Mouse (Mus musculus) heart, adult 11 months (tissue): ENCODE results near the gene Mapt.
"Not testable (repeated sequence)": the region's sequence is repeated elsewhere in the genome, so short reads cannot be mapped to it uniquely, and the experiment has no call there.

Experiments
- DNase-seq: peaks from one replicate; pipeline ENCODE4 v3.0.0; 2022

Mapt gene

DNA sequence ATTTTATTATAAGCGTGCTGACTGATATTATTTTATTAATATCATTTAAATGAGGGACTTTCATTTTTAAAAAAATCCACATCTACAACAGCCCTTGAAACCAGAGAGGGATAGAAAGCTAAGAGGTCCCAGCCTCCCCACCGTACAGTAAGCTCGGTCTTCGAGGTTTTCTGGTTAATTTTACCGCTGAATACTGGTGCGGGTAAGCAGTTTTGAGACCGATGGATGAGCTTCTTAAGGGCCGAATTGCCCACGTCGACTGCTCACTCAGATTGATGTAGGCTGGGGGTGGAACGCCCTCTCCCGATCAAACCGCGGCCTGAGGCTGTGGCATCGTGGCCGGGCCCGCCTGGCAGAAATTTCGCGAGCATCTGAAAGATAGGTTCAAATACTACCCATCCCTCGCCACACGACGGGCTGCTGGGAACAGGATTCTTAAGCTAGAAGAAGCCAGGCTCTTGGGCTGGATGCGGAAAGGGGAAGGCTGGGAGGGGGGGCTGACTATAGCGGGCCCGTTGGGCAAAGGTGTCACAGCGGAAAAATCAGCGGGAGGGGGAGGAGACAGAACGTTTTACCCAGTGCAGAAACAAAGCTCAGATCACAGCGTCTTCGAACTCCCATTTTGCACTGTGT, 2.5 kb downstream of the Mapt start:
- peak; percentile 92 for DNase-seq

DNA sequence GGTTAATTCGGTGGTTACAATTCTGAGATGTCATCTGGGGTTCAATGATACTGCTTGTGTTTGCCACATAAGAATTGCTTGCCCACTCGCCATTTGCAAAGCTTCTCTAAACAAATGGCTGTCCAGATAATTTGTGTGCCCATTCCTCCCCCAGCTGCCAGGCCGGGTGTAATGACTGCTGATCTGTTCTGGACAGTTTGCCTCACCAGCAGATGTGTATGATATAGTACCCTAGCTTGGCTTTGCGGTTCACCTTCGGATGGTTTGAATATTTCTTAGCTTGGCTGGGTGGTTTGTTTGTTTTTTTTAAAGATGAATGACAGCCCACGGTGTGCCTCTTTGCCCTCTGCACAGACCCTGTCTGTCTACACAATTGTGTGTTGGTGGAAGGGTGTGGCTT, 3.5 kb downstream of the Mapt start:
- DNase-seq = no peak

DNA sequence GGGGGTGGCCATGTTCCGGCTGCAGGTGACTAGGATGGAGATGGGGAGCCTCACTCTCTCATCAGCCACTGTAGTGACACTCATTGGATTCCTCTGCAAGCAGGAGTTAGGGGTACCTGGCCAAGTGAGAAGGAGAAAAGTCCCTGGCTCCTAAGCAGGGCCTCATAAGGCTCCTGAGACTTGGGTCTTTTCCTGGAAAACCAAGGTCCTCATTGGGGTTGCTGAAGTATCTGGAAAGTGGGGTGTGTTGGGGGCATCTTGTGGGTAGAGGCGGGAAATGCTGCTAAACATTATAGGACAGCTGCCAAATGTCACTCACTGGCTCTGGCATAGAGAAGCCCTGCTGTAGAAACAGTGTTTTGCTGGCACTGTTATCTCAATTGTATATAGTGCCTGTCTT, 4.7 kb downstream of the Mapt start:
- no peak for DNase-seq

DNA sequence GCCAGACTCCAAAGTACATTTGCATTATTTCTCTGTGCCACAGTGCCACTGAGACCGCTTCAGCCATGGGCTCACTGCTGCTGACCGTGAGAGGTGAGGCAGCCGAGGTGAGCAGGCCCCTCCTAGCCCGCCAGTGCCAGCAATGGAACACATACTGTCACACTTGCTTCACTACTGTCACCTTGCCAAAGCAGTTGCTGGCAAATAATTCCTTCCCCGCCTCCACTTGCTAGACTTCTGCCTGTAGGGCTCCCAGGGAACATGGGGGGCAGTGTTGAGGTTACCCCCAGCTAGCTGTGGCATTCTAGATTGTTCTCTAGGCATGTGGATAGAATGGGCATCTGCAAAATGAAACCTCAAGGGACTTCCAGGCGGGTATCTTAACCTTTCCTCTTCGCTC, 6.0 kb downstream of the Mapt start:
- peak; percentile 96 for DNase-seq

DNA sequence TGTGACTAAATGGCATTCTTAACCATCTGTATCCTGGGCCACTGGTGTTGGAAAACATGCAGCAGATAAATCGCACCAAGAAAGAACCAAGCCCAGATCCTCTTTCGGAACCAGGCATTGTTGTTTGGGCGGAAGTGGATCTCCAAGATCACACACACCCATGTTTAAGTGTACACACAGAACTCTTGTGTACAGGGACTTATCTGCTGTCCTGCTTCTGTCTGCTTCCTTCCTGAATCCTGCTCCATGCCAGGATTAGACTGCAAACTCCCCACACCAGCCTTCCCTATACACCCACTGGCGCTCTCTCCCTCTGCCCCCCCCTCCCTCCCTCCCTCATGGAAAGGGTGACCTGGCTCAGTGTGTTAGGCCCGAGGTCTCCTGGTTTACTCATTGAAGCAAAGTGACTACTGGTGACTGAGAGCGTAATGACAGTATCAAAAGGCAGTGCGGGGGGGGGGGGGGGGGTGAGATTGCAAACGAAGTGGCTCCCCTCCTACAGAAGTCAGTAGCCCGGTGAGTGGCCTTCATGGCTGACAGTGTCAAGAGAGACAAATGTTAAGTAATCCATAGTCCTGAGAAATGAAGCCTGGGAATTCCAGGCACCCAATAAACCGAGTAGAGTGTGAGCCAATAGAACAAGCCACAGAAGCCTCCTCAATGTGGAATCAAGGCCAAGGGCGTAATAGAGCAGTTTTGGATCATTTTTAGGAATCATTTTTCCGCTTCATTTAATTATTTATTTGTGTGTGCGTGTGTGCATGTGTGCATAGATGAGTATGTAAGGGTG, 7.0 kb downstream of the Mapt start:
- peak; percentile 93 for DNase-seq

DNA sequence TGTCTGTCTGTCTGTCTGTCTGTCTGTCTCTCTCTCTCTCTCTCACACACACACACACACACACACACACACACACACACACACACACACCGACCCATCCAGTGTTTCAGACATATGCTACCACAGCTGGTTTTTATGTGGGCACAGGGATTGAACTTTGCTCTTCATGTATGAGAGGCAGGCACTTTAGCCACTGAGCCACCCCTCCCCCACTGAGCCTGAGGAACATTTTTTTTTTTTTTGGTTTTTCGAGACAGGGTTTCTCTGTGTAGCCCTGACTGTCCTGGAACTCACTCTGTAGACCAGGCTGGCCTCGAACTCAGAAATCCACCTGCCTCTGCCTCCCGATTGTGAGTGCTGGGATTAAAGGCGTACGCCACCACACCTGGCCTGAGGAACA, 14.3 kb downstream of the Mapt start:
- not testable (repeated sequence) for DNase-seq

DNA sequence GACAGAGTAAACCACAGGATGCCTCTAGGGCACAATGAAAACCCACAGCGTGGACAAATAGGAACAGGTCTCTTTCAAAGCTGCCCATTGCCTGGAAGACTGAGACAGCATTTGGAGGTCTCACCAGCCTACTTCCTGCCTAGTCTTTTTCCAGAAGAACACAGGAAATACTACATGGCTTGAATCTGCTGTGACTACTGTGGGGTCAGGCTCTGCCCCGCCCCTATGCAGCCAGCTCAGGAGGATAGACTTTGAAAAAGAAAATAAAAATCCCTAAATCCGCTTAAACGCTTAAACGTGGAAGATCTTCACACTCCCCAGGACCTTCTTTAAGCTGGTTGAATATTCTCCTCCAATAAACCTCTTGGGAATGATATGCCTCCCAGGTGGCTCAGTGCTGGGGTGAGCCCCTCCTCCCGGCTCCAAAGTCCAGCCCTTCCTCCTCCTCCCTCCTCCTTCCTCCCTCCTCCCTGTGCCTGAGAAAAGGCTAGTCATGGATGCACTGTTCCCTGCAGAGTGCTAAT, 15.0 kb downstream of the Mapt start:
- peak; percentile 89 for DNase-seq

DNA sequence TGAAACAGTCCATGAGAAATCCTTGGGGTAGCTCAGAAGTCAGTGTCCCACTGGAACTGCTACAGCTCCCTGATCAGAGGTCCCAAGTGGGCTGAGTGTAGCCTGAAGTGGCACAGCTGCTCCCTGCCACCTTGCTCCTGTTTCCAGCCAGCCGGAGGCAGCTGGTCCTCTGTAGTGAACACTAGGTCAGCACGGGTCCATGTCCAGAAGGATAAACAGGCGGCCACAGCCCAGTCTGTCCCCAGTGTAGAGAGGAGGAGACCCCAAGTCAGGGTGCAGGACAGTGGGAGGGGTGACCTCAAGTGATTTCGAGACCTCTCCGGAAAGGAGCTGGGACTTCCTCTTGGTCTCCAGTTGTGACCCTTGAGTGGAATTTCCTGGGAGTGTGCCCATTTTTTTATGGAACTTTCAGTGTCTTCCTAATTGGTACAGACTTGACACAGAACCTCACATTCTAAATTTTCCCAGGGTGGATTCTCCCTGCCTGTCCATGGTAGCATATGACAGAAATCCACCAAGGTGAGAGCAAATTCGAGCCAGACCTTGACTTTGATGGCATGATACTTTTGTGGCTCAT, 16.0 kb downstream of the Mapt start:
- peak; percentile 94 for DNase-seq

DNA sequence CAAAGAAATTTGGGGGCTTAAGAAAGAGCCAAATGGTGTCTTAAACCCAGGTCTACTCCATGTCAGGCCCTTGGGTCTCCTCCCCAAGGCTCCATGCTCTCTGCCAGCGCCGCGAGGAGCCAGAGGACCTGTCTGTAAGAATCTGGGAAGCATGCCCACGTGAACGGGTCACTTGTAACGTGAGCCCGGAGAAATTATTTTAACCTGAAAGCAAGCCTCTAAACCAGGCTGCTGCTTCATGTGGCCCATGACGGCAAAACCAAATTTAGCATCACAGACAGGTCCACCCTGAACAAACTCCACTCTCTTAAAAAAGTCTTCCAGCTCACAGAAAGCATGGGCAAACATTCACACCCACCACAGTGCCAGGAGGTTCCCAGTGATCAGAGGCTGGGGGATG, 18.2 kb downstream of the Mapt start:
- DNase-seq = peak; percentile 95

DNA sequence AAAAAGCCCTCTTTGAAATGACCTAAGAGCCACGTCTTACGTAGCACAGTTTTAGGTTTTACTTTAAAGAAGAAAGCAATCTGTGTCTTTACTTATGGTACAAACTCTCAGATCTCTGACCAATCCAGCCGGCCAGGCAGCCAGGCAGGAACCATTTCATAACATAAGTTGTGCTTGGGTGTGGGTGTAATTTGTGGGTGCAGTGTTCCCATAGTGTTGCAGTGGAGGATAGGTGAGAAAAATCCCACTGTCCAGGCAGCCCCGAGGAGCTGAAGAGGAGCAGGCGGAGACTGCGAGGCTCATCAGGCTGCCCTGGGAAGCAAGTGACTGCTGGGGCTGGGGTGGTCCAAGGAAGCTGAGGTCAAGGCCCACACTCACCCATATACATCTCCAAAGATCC, 19.9 kb downstream of the Mapt start:
- no peak for DNase-seq

DNA sequence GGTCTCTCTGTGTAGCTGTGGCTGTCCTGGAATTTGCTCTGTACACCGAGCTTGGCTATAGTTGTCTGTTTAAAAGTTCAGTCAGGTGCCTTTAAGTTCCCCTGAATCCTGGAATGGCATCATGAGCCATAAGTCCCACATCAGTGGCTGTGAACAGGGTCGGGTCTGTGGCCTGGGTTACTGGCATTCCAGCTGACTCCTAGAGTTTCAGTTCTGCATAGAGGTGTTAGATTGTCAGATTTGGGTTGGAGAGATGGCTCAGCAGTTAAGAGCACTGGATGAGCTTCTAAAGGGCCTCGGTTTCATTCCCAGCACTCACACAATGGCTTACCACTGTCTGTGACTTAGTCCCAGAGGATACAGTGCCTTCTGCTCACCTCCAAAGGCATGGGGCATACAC, 20.9 kb downstream of the Mapt start:
- DNase-seq = peak; percentile 90

DNA sequence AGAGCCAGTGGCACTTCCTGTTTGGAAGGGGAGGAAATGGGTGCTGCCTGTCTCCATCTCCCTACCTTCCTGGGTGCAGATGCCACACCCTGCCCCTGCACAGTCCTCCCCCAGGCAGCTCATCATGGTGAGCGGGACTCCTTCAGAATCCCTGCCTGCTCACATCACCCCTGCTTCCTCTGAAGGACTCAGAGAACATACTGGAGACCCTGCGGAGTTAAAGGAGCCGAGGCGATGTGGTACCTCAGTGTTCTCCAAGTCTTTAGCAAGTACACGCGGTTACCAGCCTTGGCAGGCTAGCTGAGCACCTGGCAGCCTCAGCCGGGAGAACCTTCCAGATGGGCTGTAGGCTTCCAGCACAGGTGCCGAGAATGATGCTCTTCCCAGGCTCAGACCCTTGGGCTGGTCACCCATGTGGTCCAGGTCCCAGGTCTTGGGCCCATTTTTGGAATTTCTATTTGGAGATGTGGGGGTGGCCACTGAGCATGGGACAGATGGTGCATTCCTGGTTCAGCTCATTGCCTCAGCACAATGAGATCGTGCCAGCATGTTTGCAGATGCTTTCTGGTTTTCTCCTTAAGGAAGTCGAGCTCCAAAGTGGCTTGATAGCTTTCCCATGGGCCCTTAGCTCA, 23.3 kb downstream of the Mapt start:
- peak; percentile 93 for DNase-seq

DNA sequence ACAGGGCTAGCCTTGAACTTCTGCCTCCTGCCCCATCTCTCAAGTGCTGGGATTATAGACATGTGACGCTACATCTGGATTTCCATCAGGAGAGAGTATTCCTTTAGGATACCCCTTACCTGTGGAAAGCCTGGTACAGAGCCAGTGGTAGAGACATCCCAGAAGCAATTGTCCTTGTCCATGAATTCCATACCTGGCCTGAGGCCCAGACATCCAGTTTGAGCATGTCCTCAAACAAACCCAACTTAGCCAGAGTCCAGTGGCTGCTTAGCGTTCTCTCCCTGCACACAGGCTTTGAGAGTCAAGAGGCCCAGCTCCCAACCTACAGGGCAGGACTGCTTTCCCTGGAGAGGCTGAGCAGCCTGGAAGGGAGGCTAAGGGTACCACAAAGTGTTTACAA, 25.0 kb downstream of the Mapt start:
- DNase-seq = peak; percentile 92

DNA sequence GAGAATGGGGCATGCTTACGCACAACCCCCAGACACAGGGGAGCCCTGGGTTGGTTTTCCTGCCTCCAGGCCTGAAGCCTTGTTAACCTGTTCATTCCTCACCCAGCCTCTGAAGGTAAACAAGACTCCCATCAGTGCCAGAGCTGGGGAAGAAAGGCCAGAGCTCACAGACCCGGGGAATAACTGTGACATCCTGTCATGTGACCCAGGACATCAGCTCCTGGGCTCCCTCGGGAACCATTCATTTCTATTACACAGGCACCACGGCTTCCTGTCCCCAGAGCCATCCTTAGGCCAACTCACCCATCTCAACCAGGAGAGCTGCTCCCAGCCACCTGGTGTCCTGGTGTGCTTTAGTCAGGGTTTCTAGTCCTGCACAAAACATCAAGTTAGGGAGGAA, 27.8 kb downstream of the Mapt start:
- DNase-seq = peak; percentile 94

DNA sequence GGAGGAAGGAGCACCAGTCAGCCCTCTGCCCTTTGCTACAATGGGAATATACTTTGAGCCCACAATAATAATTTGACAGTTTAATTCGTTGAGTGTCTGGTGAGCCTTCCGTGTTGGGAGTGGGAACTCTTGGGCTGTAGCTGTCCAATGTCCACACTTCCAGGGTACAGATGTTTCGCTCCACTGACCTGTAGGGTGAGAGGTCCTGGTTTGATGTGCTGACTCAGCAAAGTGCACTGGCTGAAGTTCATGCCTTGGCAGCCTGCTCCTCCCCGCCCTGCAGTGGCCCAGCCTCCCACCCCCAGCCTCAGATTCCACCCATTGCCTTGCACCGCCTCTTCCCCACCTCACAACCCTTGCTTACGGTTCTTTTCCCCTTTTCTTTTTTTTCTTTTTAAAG, 33.5 kb downstream of the Mapt start:
- DNase-seq = no peak

DNA sequence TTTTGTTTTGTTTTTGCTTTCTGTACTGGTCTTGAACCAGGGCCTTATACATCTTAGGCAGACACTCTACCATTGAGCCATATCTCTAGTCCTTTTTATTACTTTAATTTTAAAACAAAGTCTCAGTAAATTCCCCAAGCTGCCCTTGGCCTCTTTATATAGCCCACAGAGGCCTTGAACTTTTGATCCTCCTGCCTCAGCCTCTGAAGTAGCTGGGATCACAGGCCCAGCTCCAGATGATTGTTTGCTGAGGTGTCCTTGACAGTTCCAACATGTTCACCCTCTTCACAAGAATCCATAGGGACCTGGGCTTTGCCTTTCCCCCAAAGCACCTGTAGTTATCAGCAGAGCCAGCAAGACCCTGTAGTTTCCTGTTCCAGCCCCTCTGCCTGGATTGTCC, 34.5 kb downstream of the Mapt start:
- no peak for DNase-seq

DNA sequence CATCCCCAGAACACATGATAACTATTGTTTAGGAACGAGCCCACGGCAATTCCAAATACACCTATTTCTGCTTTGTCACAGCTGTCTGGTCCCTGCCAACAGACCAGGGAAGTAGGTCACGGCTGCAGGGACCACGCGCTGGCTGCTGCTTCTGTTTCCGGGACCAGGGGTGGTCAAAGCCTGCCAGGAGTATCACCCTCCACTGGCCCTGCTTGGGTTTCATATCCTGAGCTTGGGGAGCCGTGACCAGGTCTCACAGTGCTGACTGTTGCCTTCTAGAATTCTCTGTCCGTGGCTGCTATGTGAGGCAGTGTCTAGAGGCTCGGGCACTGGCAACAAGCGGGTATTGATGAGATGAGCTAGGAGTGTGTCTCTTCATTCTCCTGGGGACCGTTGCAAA, 36.2 kb downstream of the Mapt start:
- peak; percentile 97 for DNase-seq

DNA sequence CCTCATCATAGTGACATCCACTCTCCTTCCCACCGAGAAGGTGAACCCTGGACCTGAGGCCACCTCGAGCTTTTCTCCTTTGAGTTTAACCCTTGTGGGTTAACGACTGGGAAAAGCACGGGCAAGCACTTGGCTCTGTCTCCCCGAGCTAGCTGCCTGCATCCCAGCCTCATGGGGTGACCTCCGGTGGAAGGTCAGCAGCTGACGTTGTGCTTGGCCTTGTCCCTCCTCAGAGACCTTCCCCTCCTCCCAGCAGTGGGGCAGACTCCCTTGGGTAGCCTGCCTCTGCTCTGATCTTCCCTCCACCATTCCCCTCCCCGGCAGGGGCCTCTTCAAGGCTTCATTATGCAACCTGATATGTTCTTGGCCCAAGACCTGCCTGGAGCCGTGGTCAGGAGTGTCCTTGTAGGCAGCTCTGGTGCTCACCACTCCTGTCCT, 38.2 kb downstream of the Mapt start:
- peak; percentile 96 for DNase-seq

DNA sequence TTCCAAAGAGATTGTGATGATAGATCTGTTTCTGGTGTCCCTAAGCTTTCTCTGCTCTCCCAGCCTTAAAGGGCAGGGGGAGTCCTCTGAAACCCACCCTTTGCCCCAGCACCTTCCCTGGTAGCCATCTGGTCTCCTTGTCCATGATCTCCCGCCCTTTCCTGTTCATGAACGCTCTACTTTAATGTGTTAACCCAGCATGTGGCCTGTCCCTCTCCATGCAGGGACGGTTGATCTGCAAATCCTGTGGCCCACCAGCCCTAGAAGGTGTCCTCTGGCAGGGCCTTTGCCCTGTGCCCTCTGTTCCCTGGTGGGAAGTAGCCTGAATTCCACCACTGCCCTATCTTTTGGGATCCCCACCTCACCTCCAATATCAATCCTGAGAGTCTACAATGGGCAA, 39.3 kb downstream of the Mapt start:
- no peak for DNase-seq

DNA sequence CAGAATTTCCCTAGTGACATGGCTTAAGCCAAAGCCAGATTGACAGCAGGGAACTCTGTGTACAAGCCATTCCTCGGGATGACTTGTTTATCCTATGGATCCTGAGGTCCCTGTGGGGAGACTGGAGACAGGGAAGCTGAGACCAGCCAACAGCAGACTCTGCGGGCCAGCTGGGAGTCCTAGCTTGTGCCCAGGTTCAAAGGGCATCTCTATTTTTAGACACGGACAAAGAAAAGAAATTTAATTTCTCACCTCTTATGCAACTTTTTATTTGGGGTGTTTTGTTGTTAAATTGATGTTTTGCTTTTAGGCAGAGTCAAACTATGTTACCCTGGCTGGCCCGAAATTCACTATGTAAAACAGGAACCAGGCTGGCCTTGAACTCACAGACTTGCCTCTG, 39.7 kb downstream of the Mapt start:
- DNase-seq = no peak

DNA sequence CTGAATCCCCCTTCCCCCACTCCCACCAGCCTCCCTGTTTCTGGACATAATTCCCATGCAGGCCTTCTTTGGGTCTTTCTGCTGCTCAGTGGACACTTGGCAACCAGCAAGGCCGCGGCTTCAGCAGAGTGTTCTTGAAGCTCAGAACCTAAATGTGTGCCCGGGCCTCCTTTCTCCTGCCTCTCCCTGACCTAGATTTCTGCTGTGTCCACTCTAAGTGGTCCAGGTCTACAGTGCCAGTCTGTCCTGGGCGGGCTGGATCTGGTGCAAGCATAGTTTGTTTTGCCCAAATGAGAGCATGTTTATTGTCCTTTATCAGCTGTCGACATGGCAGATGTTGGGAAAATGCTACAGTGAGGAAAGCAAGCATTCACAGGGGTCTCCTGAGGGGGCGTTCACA, 40.7 kb downstream of the Mapt start:
- peak; percentile 91 for DNase-seq

DNA sequence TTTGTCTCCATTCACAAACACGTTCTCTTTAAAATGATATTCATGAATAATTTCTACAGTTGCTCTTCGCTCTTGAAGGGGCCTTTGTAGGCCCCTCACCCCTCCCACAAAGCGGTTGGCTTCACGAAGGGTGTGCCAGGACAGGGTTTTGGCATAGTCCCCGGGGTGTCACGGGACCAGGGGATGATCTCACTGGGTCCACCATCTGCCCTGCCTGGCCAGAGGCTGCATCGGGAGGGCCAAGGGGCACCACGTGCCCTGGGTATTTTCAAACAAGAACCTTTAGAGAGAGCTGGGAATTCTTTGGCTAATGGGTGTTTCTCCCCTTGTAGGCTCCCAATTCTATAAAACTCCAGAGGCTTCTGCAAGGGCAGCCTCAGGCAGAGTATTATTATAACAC, 41.2 kb downstream of the Mapt start:
- peak; percentile 98 for DNase-seq

DNA sequence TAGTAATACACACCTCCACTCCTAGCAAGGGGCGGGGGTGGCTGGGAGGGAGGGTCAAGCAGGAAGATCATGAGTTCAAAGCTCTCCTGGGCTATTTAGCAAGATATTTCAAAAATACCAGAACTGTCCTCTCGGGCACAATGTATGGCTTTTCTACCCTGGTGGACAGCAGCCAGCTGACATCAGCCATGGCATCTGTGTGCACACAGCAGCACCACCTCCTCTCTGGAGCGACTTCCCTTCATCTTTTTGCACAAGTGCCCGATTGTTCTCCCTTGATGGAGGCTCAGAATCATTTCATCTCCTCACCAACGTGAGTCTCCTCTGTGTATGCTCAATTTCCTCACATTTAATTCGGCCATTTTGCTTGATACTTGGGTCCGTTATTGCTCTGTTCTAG, 44.6 kb downstream of the Mapt start:
- no peak for DNase-seq

DNA sequence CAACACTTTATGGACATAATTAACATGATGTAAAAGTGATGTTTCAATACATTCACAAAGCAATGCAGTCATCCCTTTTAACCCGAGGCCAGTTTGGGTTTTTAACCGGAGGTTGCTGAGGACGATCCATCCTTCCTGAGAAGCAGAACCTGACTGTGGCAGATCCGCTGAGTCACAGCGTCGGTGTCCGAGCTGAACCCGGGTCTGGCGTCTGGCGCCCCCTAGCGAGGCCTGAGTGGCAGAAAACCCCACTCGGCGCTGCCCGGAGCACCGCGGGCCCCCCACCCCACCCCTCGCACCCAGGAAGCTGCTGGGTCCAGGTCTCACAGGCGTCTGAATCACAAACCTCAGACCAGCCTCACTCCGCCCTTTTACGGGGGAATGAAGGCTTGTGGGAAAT, 47.0 kb downstream of the Mapt start:
- DNase-seq = peak; percentile 90
